Mouse (Mus musculus): ENCODE results near the gene Zmynd10. TPM values are rescaled to one million over a fixed set of nuclear protein-coding genes. Genes with fewer than 3 reads are reported as not detected.

Gene Zmynd10
- polyA plus RNA-seq, 1 experiment from 2014 or later = 1.7 TPM

- Histone ChIP-seq H3K4me1 (replicated peaks) (peaks cover 61% of the 10 kb centered on the region), H3K9ac (replicated peaks) (no peak overlapping the region), H3K36me3 (peaks cover 10% of the 10 kb centered on the region), H3K4me3 (replicated peaks) (no peak overlapping the region), H3K9me3 (no peaks in the 10 kb centered on the region), H3K4me2 (0 out of 2 replicates have a peak overlapping the region, but pooled peaks have one; percentile 89), H3K27ac (no peak overlapping the region), H3K27me3 (peaks cover 13% of the 10 kb centered on the region; the same call in 1 of the 2 replicates)
- WGBS = 82% methylated on average over 20 of the region's 20 CpGs
- no peak for ATAC-seq (ENCODE audit: insufficient number of reproducible peaks, insufficient read depth, low FRiP score, low TSS enrichment, low read depth)
Measured at GRCm38 (mm10) chr9:107549297-107550074, 2.4 kb downstream of the Zmynd10 start.

GRCm38 (mm10) chr9:107550491-107551116 lies 3.5 kb downstream of the Zmynd10 start:
- Histone ChIP-seq H3K27me3 (peaks cover 13% of the 10 kb centered on the region; the same call in 1 of the 2 replicates), H3K9me3 (no peaks in the 10 kb centered on the region), H3K4me3 (replicated peaks) (peak overlapping the region; percentile 75), H3K4me2 (peak overlapping the region; percentile 89), H3K9ac (replicated peaks) (peak overlapping the region; percentile 83; the same call in 1 of the 2 replicates), H3K4me1 (replicated peaks) (peaks cover 65% of the 10 kb centered on the region), H3K27ac (peak overlapping the region; percentile 87), H3K36me3 (no peaks in the 10 kb centered on the region)
- WGBS = 30% methylated on average over 23 of the region's 23 CpGs
- no peak for ATAC-seq (ENCODE audit: insufficient number of reproducible peaks, insufficient read depth, low FRiP score, low TSS enrichment, low read depth)

GRCm38 (mm10) chr9:107551117-107551889 lies 4.2 kb downstream of the Zmynd10 start, which contains the start of gene Rassf1:
Gene Rassf1, plus strand, starts transcription at chr9:107551555.
- Histone ChIP-seq H3K9ac (replicated peaks) (peak within 1 kb of the TSS; percentile 83), H3K9me3 (no peaks in the 10 kb centered on the region), H3K4me3 (replicated peaks) (peak within 1 kb of the TSS; percentile 75), H3K36me3 (peaks cover under 1% of the 10 kb centered on the region; the same call in 1 of the 2 replicates), H3K4me1 (replicated peaks) (peaks cover 65% of the 10 kb centered on the region), H3K27ac (peak within 1 kb of the TSS; percentile 87), H3K4me2 (peak within 1 kb of the TSS; percentile 89), H3K27me3 (peaks cover 13% of the 10 kb centered on the region; the same call in 1 of the 2 replicates)
- under 1% methylated on average over 63 of the region's 63 CpGs for WGBS
- ATAC-seq (ENCODE audit: insufficient number of reproducible peaks, insufficient read depth, low FRiP score, low TSS enrichment, low read depth) = 0 out of 2 replicates have a peak, but pooled peaks have one; percentile 3

GRCm38 (mm10) chr9:107551890-107552355 lies 4.8 kb downstream of the Zmynd10 start:
- Histone ChIP-seq H3K9ac (replicated peaks) (peak overlapping the region; percentile 83), H3K4me3 (replicated peaks) (peak overlapping the region; percentile 75), H3K27ac (peak overlapping the region; percentile 87), H3K4me2 (peak overlapping the region; percentile 89), H3K27me3 (peaks cover 13% of the 10 kb centered on the region; the same call in 1 of the 2 replicates), H3K36me3 (peaks cover 7% of the 10 kb centered on the region), H3K4me1 (replicated peaks) (peaks cover 65% of the 10 kb centered on the region), H3K9me3 (no peaks in the 10 kb centered on the region)
- 6% methylated on average over 8 of the region's 8 CpGs for WGBS
- no peak for ATAC-seq (ENCODE audit: insufficient number of reproducible peaks, insufficient read depth, low FRiP score, low TSS enrichment, low read depth)

- Histone ChIP-seq H3K4me3 (replicated peaks) (peak overlapping the region; percentile 75), H3K27ac (peak overlapping the region; percentile 95; the same call in 1 of the 2 replicates)
Measured at GRCm38 (mm10) chr9:107552690-107553393, 5.7 kb downstream of the Zmynd10 start.

GRCm38 (mm10) chr9:107553541-107554318 lies 6.6 kb downstream of the Zmynd10 start:
- Histone ChIP-seq H3K4me1 (replicated peaks) (peaks cover 55% of the 10 kb centered on the region), H3K9me3 (no peaks in the 10 kb centered on the region), H3K4me2 (peak overlapping the region; percentile 89), H3K27me3 (peaks cover 13% of the 10 kb centered on the region; the same call in 1 of the 2 replicates), H3K27ac (peak overlapping the region; percentile 95), H3K4me3 (replicated peaks) (peak overlapping the region; percentile 75), H3K36me3 (peaks cover 25% of the 10 kb centered on the region), H3K9ac (replicated peaks) (peak overlapping the region; percentile 56)
- peak; percentile 12; the same call in 1 of the 2 replicates for ATAC-seq (ENCODE audit: insufficient number of reproducible peaks, insufficient read depth, low FRiP score, low TSS enrichment, low read depth)
- 4% methylated on average over 37 of the region's 37 CpGs for WGBS

More at GRCm38 (mm10) chr9:107552690-107553393, 5.7 kb downstream of the Zmynd10 start:
- peak overlapping the region; percentile 89 for H3K4me2 ChIP-seq
- ATAC-seq (ENCODE audit: insufficient number of reproducible peaks, insufficient read depth, low FRiP score, low TSS enrichment, low read depth) = no peak
- peaks cover 56% of the 10 kb centered on the region for H3K4me1 ChIP-seq (replicated peaks)
- peaks cover 16% of the 10 kb centered on the region for H3K36me3 ChIP-seq
- peaks cover 13% of the 10 kb centered on the region; the same call in 1 of the 2 replicates for H3K27me3 ChIP-seq
- no peaks in the 10 kb centered on the region for H3K9me3 ChIP-seq
- no peak overlapping the region for H3K9ac ChIP-seq (replicated peaks)
- 82% methylated on average over 5 of the region's 5 CpGs for WGBS

- Histone ChIP-seq H3K4me3 (replicated peaks) (peak overlapping the region; percentile 75), H3K9ac (replicated peaks) (peak overlapping the region; percentile 85), H3K27ac (peak overlapping the region; percentile 95), H3K36me3 (peaks cover 31% of the 10 kb centered on the region), H3K27me3 (peaks cover 10% of the 10 kb centered on the region; the same call in 1 of the 2 replicates), H3K4me2 (peak overlapping the region; percentile 89), H3K9me3 (no peaks in the 10 kb centered on the region), H3K4me1 (replicated peaks) (peaks cover 55% of the 10 kb centered on the region)
- ATAC-seq (ENCODE audit: insufficient number of reproducible peaks, insufficient read depth, low FRiP score, low TSS enrichment, low read depth) = peak; percentile 91
- whole genome bisulfite sequencing = 0% methylated on average over 53 of the region's 53 CpGs
Measured at GRCm38 (mm10) chr9:107554319-107554825, 7.3 kb downstream of the Zmynd10 start.

- peak overlapping the region; percentile 95 for H3K27ac ChIP-seq
- H3K36me3 ChIP-seq = peaks cover 38% of the 10 kb centered on the region
- H3K9me3 ChIP-seq = no peaks in the 10 kb centered on the region
- peak overlapping the region; percentile 75 for H3K4me3 ChIP-seq (replicated peaks)
- WGBS = under 1% methylated on average over 23 of the region's 23 CpGs
- H3K4me1 ChIP-seq (replicated peaks) = peaks cover 55% of the 10 kb centered on the region
- peak overlapping the region; percentile 85 for H3K9ac ChIP-seq (replicated peaks)
- H3K27me3 ChIP-seq = peaks cover 7% of the 10 kb centered on the region; the same call in 1 of the 2 replicates
- peak overlapping the region; percentile 89 for H3K4me2 ChIP-seq
- ATAC-seq (ENCODE audit: insufficient number of reproducible peaks, insufficient read depth, low FRiP score, low TSS enrichment, low read depth) = peak; percentile 12
Measured at GRCm38 (mm10) chr9:107555031-107555457, 7.9 kb downstream of the Zmynd10 start.

GRCm38 (mm10) chr9:107555701-107556100 lies 8.6 kb downstream of the Zmynd10 start:
- peak overlapping the region; percentile 95; the same call in 1 of the 2 replicates for H3K27ac ChIP-seq
- ATAC-seq (ENCODE audit: insufficient number of reproducible peaks, insufficient read depth, low FRiP score, low TSS enrichment, low read depth) = no peak
- peaks cover 2% of the 10 kb centered on the region; the same call in 1 of the 2 replicates for H3K27me3 ChIP-seq
- H3K36me3 ChIP-seq = peaks cover 44% of the 10 kb centered on the region
- H3K9ac ChIP-seq (replicated peaks) = peak overlapping the region; percentile 85
- H3K9me3 ChIP-seq = no peaks in the 10 kb centered on the region
- H3K4me3 ChIP-seq (replicated peaks) = peak overlapping the region; percentile 75
- peak overlapping the region; percentile 89 for H3K4me2 ChIP-seq
- H3K4me1 ChIP-seq (replicated peaks) = peaks cover 51% of the 10 kb centered on the region
- 45% methylated on average over 2 of the region's 2 CpGs for WGBS

Data from limb, embryonic 12.5 days (tissue).